Mouse (Mus musculus) kidney, embryonic 16.5 days (tissue): ENCODE data around the gene Vwde. TPM values are rescaled to one million over a fixed set of nuclear protein-coding genes. Genes with fewer than 3 reads are reported as not detected.

Source experiments
- ATAC-seq: fragments of 200-750 bp; cut with Nextera tagmentation; 2 replicates; pipeline ENCODE4 v1.8.0; 2017; ENCODE audit warnings: moderate TSS enrichment; ENCODE audit not compliant: low FRiP score, low TSS enrichment
- H3K27ac ChIP-seq: fragments of 300-500 bp; sonication (generic); 2 replicates; pipeline ENCODE4 v1.5.1; 2014; ENCODE audit warnings: low read length
- H3K27me3 ChIP-seq: fragments of 300-500 bp; sonication (generic); 2 replicates; pipeline ENCODE4 v1.6.1; 2014; ENCODE audit warnings: low read length, control low read depth, mixed read lengths; ENCODE audit not compliant: insufficient read depth
- H3K36me3 ChIP-seq: fragments of 300-500 bp; sonication (generic); 2 replicates; pipeline ENCODE4 v1.6.1; 2014; ENCODE audit warnings: low read length, control low read depth, mixed read lengths; ENCODE audit not compliant: insufficient read depth
- H3K4me1 ChIP-seq: fragments of 300-500 bp; sonication (generic); 2 replicates; pipeline ENCODE4 v1.6.1; 2014; ENCODE audit warnings: low read length, control low read depth, mixed read lengths; ENCODE audit not compliant: insufficient read depth
- H3K4me2 ChIP-seq: fragments of 300-500 bp; sonication (generic); replicated peaks from 2 replicates; pipeline ENCODE4 v1.6.1; 2014; ENCODE audit warnings: low read depth, low read length
- H3K4me3 ChIP-seq: fragments of 300-500 bp; sonication (generic); 2 replicates; pipeline ENCODE4 v1.5.1; 2014; ENCODE audit warnings: mild to moderate bottlenecking, low read length
- H3K9ac ChIP-seq: fragments of 300-500 bp; sonication (generic); replicated peaks from 2 replicates; pipeline ENCODE4 v1.6.1; 2014; ENCODE audit warnings: low read length
- H3K9me3 ChIP-seq: fragments of 300-500 bp; sonication (generic); 2 replicates; pipeline ENCODE4 v1.6.1; 2016; ENCODE audit warnings: low read length, control low read depth
- WGBS: fragments of 180-500 bp; shearing (Covaris S2); extraction: QIAGEN DNeasy Blood & Tissue Kit; methylation state at CpG from one replicate; pipeline ENCODE4 v1.1.7; 2014; 5-methylcytosine and 5-hydroxymethylcytosine counted together
- polyA plus RNA-seq: library from polyadenylated mRNA; unstranded; fragments of >200 nt; fragmentation: Nextera tagmentation; extraction: Ambion mirVana; gene quantifications from 2 replicates; pipeline ENCODE4 v1.2.1, GENCODE M21; 2015

Gene Vwde
- polyA plus RNA-seq, 1 experiment from 2014 or later, result not detected

DNA sequence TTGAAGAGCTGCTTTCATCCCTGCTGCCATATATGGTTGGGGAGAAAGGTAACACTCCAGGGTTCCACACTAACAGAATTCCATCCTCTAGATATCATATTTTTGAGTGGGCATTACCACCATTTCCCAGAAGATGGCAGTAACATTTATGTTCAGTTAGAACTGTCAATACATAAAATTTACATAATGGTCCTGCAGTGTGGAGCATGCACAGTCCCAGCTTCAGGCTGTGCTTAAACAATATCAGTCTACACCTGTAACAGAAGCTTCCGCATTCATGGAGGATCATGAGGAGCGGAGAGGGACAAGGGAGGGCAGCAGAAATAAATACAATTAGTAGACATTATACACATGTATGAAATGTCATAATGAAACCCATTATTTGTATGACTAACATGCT, 65.3 kb downstream of the Vwde start:
- 86% methylated on average over 2 of the region's 2 CpGs for WGBS
- no peaks in the 10 kb centered on the region for H3K27me3 ChIP-seq

GRCm38 (mm10) chr6:13153888-13154697, 70.7 kb downstream of the Vwde start:
- ATAC-seq, result peak; percentile 61; the same call in 1 of the 2 replicates
- no peaks in the 10 kb centered on the region for H3K4me1 ChIP-seq

More for the DNA sequence above, 65.3 kb downstream of the Vwde start:
- Histone ChIP-seq H3K27ac (no peak overlapping the region), H3K36me3 (no peaks in the 10 kb centered on the region), H3K9me3 (no peaks in the 10 kb centered on the region), H3K4me2 (no peak overlapping the region), H3K9ac (no peak overlapping the region), H3K4me3 (no peak overlapping the region), H3K4me1 (no peaks in the 10 kb centered on the region)
- ATAC-seq, result no peak

GRCm38 (mm10) chr6:13152062-13152640, 72.6 kb downstream of the Vwde start:
- Histone ChIP-seq H3K27me3 (no peaks in the 10 kb centered on the region), H3K4me3 (no peak overlapping the region), H3K4me1 (no peaks in the 10 kb centered on the region), H3K9me3 (no peaks in the 10 kb centered on the region), H3K4me2 (no peak overlapping the region), H3K36me3 (no peaks in the 10 kb centered on the region), H3K27ac (no peak overlapping the region), H3K9ac (no peak overlapping the region)
- WGBS, result 88% methylated on average over 1 of the region's 1 CpGs
- no peak for ATAC-seq

More at GRCm38 (mm10) chr6:13153888-13154697, 70.7 kb downstream of the Vwde start:
- Histone ChIP-seq H3K9me3 (no peaks in the 10 kb centered on the region), H3K4me2 (no peak overlapping the region), H3K27me3 (no peaks in the 10 kb centered on the region), H3K4me3 (no peak overlapping the region), H3K36me3 (no peaks in the 10 kb centered on the region), H3K27ac (no peak overlapping the region), H3K9ac (no peak overlapping the region)
- WGBS, result 94% methylated on average over 9 of the region's 9 CpGs

GRCm38 (mm10) chr6:13137255-13137654, 87.5 kb downstream of the Vwde start:
- Histone ChIP-seq H3K27ac (no peak overlapping the region), H3K4me3 (no peak overlapping the region), H3K9me3 (no peaks in the 10 kb centered on the region), H3K9ac (no peak overlapping the region), H3K27me3 (no peaks in the 10 kb centered on the region), H3K4me2 (no peak overlapping the region), H3K4me1 (no peaks in the 10 kb centered on the region), H3K36me3 (no peaks in the 10 kb centered on the region)
- ATAC-seq, result no peak
- WGBS, result 94% methylated on average over 1 of the region's 1 CpGs

- H3K27me3 ChIP-seq, result no peaks in the 10 kb centered on the region
- H3K9ac ChIP-seq, result no peak overlapping the region
- no peaks in the 10 kb centered on the region for H3K9me3 ChIP-seq
- 69% methylated on average over 1 of the region's 1 CpGs for WGBS
- no peaks in the 10 kb centered on the region for H3K36me3 ChIP-seq
- H3K27ac ChIP-seq, result no peak overlapping the region
- no peaks in the 10 kb centered on the region for H3K4me1 ChIP-seq
- no peak overlapping the region for H3K4me3 ChIP-seq
- no peak for ATAC-seq
- H3K4me2 ChIP-seq, result no peak overlapping the region
Measured at GRCm38 (mm10) chr6:13108662-13109061, 116.1 kb downstream of the Vwde start.

Other genes starting within 250 kb of the Vwde start
- gene Tmem106b, start 155.2 kb downstream of the Vwde start, polyA plus RNA-seq, result 41.8 and 45.9 TPM in 2 replicates